Mouse (Mus musculus): ENCODE data around the gene Lrrc58.
A peak's percentile ranks its signal among the peaks of the same experiment; 100 is the strongest.

Lrrc58 gene

DNA sequence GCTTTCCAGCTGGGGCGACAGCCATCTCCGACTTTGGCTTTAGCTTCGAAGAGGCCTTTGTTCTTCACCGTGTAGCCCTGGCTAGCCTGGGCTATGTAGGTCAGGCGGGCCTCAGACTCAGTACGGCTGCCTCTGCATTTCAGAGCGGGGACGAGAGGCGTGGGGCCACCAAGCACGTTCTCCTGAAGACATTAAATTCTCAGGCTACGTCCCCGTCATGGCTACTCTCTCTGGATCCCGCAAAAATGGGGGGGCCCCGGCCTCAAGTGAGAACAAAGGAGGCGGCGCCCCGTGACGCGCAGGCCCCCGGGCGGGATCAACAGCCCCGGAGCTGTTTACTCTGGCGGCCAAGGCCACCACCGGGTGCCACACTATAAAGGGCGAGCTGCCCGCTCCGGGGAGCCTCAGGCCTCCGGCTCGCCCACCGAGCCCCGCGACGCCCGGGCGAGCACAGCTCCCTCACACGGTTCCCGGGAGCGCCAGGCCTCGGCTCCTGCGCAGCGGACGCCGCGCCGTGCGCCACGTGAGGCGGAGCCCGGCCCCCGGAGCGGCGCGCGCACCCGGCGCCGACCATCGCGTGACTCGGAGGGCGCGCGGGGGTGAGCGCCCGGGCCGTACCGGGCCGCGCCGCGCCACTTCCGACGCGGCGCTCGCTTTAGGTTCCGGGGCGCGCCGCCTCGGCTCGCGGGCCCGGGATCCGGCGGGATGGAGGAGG lies at the start of gene Lrrc58:
TSS of gene Lrrc58 (plus strand) at position 599 of the 715 bp plus-strand sequence.
- DNase-seq (ENCODE audit: low spot score in 2 of 2), result peak; percentile 88 to 91

GRCm38 (mm10) chr16:37823949-37824348 lies 44.2 kb upstream of the Lrrc58 start:
- DNase-seq (ENCODE audit: low spot score in 2 of 2), result no peak

DNA sequence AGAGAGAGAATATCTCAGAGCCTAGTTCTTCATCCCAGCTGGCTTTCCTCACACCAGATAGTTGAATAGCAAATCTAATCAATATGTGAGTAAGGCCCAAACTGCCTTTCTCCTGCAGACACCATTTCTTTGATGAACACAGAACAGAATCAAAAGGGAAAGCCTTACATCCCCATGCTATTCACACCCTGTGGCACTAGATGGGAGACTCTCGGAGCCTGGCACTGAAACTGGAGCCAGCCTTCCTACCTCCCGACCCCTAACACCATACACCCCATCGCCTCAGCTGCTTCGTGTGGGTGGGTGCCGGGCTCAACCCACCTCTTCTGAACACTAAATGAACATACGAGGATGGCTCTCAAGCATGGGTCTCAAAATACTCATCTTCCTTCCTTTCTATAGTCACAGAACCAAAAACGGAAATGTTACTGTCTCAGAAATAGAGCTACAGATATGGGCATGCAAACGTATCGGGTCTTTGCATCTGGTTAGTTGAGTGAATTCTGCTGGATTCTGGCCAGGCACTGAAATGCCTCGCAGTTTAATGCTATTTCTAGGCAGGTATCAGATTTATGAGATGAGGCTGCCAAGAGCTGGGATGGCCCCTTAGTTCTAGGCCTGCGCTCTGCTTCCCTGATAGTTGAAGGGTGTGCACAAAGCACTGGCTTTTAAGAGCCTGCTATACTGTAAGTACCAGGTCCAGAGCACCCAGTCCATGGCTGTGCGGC lies 43.2 kb upstream of the Lrrc58 start:
- no peak for DNase-seq (ENCODE audit: low spot score in 2 of 2)

- DNase-seq (ENCODE audit: low spot score in 2 of 2), result no peak
Measured at GRCm38 (mm10) chr16:37826286-37826685, 41.9 kb upstream of the Lrrc58 start.

DNA sequence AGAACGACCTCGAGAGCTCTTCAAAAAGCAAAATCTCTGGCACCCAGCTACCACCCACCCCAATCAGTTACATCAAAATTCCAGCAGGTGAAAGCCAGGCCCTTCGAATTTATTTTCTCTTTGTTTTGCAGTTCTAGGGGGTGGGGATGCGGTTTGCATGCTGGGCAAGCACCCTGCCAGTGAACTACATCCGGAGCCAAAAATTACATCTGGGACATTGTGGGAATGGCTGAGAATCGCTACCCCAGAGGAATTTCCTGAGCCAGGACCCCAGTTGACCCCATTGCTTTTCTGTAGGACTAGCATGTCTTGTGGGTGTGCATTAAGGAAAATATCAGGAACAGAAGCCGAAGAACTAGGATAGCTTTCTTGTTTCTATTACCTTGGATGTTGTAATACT lies 37.1 kb upstream of the Lrrc58 start:
- DNase-seq (ENCODE audit: low spot score in 2 of 2), result peak; percentile 34 to 43

DNA sequence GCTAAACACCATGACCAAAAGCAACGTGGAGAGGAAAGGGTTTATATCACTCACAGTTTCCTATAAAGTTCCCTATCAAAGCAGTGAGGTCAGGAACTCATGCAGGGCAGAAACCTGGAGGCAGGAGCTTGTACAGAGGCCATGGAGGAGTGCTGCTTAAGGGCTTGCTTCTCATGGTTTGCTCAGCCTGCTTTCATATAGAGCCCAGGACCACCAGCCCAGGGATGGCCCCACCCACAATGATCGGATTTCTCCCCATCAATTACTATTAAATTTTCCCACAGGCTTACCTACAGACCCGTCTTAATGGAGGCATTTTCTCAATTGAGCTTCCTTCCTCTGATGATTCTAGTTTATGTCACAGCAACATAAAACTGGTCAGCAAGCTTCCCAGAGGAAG lies 30.6 kb upstream of the Lrrc58 start:
- no peak for DNase-seq (ENCODE audit: low spot score in 2 of 2)

DNA sequence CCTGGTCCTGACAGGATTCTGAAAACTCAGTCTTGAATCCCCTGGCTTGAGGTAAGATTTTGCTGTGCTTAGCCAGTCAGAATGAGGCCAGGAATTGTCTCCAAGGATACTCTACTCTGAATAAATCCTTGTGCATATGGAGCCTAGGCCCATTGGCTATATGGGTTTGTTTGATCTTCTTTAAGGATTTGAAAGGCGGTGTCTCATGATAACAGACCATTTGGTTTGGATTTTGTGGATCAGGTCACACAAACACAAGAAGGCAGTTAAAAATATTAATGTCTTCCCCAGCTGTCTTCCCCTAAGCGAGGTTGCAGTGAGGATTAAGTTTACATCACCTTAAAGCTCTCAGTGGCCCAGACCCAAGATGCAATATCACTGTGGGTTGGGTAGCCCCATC lies 25.8 kb upstream of the Lrrc58 start:
- DNase-seq (ENCODE audit: low spot score in 2 of 2), result no peak

GRCm38 (mm10) chr16:37843740-37844139 lies 24.4 kb upstream of the Lrrc58 start:
- DNase-seq (ENCODE audit: low spot score in 2 of 2), result no peak

GRCm38 (mm10) chr16:37845202-37845925 lies 22.8 kb upstream of the Lrrc58 start:
- no peak for DNase-seq (ENCODE audit: low spot score in 2 of 2)

DNA sequence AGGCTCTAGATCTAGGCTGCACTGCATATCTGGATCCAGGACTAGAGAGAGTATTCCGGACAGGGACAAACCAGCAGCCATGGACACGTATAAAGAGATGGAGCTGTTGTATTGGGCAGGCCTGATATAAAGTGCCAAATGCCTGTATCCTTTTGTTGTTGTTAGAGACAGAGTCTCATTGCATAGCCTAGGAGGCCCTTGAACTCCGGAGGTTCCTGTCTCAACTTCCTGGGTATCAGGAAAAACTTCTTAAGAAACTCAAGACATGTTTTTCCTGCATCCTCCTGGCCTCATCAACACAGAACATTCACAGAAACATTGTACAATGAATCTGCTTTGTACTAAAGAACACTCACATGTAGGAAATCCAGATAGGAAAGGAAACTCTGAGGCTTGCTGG lies 21.1 kb upstream of the Lrrc58 start:
- no peak for DNase-seq (ENCODE audit: low spot score in 2 of 2)

DNA sequence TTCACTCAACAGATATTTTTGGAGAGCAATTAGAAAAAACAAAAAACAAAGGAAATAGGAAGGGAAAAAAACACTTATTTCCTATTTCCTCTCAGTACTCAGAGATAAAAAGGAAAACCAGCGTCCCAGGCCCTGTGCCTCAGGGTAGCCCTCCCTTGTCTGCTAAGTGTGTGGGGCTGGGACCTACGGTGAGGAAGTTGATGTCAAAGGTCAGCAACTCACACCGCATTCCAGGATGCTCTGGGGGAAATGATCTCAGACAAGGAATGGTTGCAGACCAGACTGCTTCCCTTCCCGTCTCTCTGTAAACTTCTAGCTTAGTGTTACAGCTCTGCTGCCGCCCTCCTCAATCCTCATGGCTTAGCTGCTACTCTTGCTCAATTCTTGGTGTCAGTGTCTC lies 16.8 kb upstream of the Lrrc58 start:
- peak; percentile 76 to 84 for DNase-seq (ENCODE audit: low spot score in 2 of 2)

DNA sequence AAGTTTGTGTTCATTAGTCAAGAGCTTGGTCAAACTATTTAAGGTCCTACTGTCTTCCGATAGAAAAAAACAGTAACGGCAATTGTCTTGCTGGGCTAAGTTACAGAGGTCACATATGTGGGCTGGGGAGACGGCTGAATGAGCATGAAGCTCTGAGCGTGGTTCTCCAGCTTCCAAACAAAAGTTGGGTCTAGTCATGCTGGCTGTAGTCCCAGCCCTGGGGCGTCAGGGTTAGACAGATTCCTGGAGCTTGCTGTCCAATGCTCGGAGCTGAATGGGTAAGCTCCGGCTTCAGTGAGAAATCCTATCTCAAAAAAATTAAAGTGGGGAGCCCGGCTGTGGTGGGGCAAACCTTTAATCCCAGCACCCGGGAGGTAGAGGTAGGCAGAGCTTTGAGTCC lies 14.9 kb upstream of the Lrrc58 start:
- DNase-seq (ENCODE audit: low spot score in 2 of 2), result no peak

GRCm38 (mm10) chr16:37854054-37854453 lies 14.1 kb upstream of the Lrrc58 start:
- no peak for DNase-seq (ENCODE audit: low spot score in 2 of 2)

DNA sequence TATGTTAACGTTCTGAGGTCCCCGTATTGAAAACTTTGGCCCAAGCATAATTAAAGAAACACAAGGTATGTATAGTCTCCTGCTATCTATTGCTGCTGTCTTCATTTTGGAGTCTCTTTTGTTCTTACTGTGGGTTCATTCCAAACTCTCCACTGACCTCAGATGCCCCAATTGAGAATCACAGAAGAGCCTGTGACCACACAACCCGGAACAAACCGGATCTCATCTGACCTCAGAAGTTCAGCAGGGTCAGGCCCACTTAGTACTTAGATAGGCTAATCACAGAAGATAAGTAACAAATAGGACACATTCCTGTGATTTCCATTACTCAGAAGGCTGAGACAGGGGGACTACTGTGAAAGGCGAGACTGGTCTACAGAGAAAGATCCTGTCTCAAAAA lies 13.6 kb upstream of the Lrrc58 start:
- no peak for DNase-seq (ENCODE audit: low spot score in 2 of 2)

GRCm38 (mm10) chr16:37855583-37855982 lies 12.6 kb upstream of the Lrrc58 start:
- no peak for DNase-seq (ENCODE audit: low spot score in 2 of 2)

GRCm38 (mm10) chr16:37856327-37856726 lies 11.9 kb upstream of the Lrrc58 start:
- DNase-seq (ENCODE audit: low spot score in 2 of 2), result no peak

DNA sequence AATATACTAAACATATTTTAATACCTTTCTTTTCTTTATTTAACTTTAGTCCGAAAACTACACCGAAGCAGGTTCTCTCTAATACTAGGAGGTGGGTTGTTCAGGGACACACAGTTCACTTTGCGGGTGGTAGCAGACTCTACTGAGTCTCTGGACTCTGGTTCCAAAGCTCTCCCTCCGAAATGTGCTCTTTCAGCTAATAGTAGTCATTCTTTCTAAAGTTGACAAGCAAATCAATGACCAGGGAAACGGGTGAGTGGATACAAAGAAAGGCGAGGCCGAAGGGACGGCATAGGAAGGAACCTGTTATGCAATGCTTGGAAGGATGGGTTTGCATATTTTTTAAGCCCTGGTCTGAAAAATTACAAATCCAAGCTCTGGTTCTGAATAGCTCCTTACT lies 10.7 kb upstream of the Lrrc58 start:
- no peak for DNase-seq (ENCODE audit: low spot score in 2 of 2)

GRCm38 (mm10) chr16:37860213-37860612 lies 8.0 kb upstream of the Lrrc58 start:
- DNase-seq (ENCODE audit: low spot score in 2 of 2), result no peak

- DNase-seq (ENCODE audit: low spot score in 2 of 2), result no peak
Measured at GRCm38 (mm10) chr16:37861029-37861428, 7.2 kb upstream of the Lrrc58 start, which contains the start of gene Gm36028. Gm36028 (minus strand) TSS chr16:37861146.

DNA sequence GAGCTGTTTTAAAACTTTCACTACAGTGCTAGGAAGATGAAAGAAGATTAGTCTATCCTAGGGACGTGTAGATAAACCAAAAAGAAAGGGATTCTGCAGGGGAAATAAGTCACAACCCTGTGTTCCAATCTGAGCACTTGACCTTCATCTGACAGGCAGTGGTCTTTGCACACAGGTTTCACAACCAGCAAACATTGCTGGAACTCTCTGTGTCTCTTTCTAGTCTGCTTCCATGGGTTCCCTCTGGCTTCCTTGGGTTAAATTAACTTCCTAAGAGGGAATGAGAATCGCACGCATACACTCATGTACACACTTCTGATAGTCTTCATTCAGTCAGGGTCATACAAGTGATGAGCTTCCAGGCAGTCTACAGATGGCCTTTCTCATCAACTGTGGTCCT lies 4.3 kb upstream of the Lrrc58 start:
- no peak for DNase-seq (ENCODE audit: low spot score in 2 of 2)

GRCm38 (mm10) chr16:37865841-37866240 lies 2.3 kb upstream of the Lrrc58 start:
- no peak for DNase-seq (ENCODE audit: low spot score in 2 of 2)
